Mouse (Mus musculus): ENCODE results near the gene Itga8.
A peak's percentile ranks its signal among the peaks of the same experiment; 100 is the strongest.

The Itga8 gene

GRCm38 (mm10) chr2:12301431-12302170, at the start of gene Itga8:
Gene Itga8 (minus strand): TSS chr2:12301922.
- peak; percentile 93 for DNase-seq (ENCODE audit: low read depth, low spot score)

GRCm38 (mm10) chr2:12348914-12349313, 47.2 kb upstream of the Itga8 start:
- no peak for DNase-seq (ENCODE audit: low read depth, low spot score)

- no peak for DNase-seq (ENCODE audit: low read depth, low spot score)
Observed at GRCm38 (mm10) chr2:12331962-12332361, 30.2 kb upstream of the Itga8 start.

- no peak for DNase-seq (ENCODE audit: low read depth, low spot score)
Observed at GRCm38 (mm10) chr2:12329620-12330019, 27.9 kb upstream of the Itga8 start.

GRCm38 (mm10) chr2:12329068-12329407, 27.3 kb upstream of the Itga8 start:
- DNase-seq (ENCODE audit: low read depth, low spot score), result no peak

GRCm38 (mm10) chr2:12328355-12329067, 26.8 kb upstream of the Itga8 start:
- peak; percentile 54 for DNase-seq (ENCODE audit: low read depth, low spot score)

GRCm38 (mm10) chr2:12327691-12328354, 26.1 kb upstream of the Itga8 start:
- no peak for DNase-seq (ENCODE audit: low read depth, low spot score)

GRCm38 (mm10) chr2:12327216-12327615, 25.5 kb upstream of the Itga8 start:
- peak; percentile 51 for DNase-seq (ENCODE audit: low read depth, low spot score)

- no peak for DNase-seq (ENCODE audit: low read depth, low spot score)
Observed at GRCm38 (mm10) chr2:12325868-12326267, 24.1 kb upstream of the Itga8 start.

GRCm38 (mm10) chr2:12325417-12325816, 23.7 kb upstream of the Itga8 start:
- DNase-seq (ENCODE audit: low read depth, low spot score), result no peak

- no peak for DNase-seq (ENCODE audit: low read depth, low spot score)
Observed at GRCm38 (mm10) chr2:12320914-12321313, 19.2 kb upstream of the Itga8 start.

- DNase-seq (ENCODE audit: low read depth, low spot score), result no peak
Observed at GRCm38 (mm10) chr2:12318715-12319114, 17.0 kb upstream of the Itga8 start.

- DNase-seq (ENCODE audit: low read depth, low spot score), result no peak
Observed at GRCm38 (mm10) chr2:12318036-12318435, 16.3 kb upstream of the Itga8 start.

- DNase-seq (ENCODE audit: low read depth, low spot score), result no peak
Observed at GRCm38 (mm10) chr2:12317343-12317742, 15.6 kb upstream of the Itga8 start.

- no peak for DNase-seq (ENCODE audit: low read depth, low spot score)
Observed at GRCm38 (mm10) chr2:12316361-12316760, 14.6 kb upstream of the Itga8 start.

- DNase-seq (ENCODE audit: low read depth, low spot score), result no peak
Observed at GRCm38 (mm10) chr2:12314028-12314427, 12.3 kb upstream of the Itga8 start.

- DNase-seq (ENCODE audit: low read depth, low spot score), result no peak
Observed at GRCm38 (mm10) chr2:12308466-12308865, 6.7 kb upstream of the Itga8 start.

- DNase-seq (ENCODE audit: low read depth, low spot score), result no peak
Observed at GRCm38 (mm10) chr2:12307311-12307710, 5.6 kb upstream of the Itga8 start.

- DNase-seq (ENCODE audit: low read depth, low spot score), result no peak
Observed at GRCm38 (mm10) chr2:12305064-12305650, 3.4 kb upstream of the Itga8 start.

- no peak for DNase-seq (ENCODE audit: low read depth, low spot score)
Observed at GRCm38 (mm10) chr2:12300449-12301228, 1.1 kb downstream of the Itga8 start.

- DNase-seq (ENCODE audit: low read depth, low spot score), result no peak
Observed at GRCm38 (mm10) chr2:12297287-12297686, 4.4 kb downstream of the Itga8 start.

Measured in forelimb bud, embryonic 11.5 days (tissue).